Mouse (Mus musculus): Measurements from ENCODE around the gene Nlrc4. TPM values are rescaled to one million over a fixed set of nuclear protein-coding genes. Genes with fewer than 3 reads are reported as not detected.

Gene Nlrc4
- polyA plus RNA-seq, 2 experiments, result 0.17 to 0.19 TPM

DNA sequence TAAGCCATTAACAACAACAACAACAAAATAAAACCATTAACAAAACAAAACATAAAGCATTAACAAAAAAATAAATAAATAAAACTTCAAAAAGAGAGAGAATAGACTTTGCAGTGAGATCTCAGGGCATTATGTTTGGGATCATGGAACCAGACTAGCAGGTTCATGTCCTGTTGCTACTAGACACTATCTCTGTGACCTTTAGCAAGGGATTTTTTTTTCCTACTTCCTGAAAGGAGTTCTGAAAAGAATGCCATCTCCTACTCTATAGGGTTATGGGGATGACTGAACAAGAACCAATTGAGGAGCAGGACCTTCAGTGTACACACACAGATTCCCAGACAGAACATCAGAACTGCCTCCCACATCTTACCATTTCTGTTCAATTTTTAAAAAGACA, 4.6 kb upstream of the Nlrc4 start:
- H3K9me3 ChIP-seq (ENCODE audit: control insufficient read depth, low read length), result no peaks in the 10 kb centered on the region
- no peak for ATAC-seq (ENCODE audit: insufficient read depth)

DNA sequence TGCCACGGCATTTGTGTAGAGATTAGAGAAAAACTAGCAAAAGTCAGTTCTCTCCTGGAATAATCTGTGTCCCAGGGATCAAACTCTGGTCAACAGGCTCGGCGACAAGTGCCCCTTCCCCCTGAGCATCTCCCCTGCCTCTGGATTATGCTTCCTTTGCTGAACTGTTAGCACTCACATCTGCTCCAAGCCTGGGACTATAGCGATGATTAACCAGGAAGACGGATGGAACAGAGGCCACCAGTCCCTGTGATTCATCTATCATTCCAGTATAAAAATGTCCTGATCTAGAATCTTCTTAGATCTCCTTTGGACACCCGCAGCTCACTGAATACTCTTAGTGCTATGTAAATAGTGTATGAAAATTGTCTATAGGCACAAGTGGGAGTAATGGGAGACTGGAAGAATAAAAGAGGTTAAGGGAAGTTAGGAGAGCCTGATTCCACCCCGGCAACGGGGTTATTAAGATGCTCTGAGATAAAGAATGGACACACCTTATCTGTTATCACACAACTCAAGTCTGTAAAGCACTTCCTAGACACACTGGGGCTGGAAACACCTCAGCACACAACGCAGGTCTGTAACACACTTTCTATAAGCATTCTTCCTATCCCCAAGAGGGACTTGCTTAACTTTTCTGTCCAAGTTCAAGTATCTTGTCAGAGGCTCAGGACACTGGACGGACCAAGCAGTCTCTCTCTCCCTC, 817 bp downstream of the Nlrc4 start:
- no peak overlapping the region for H3K27ac ChIP-seq
- no peak overlapping the region for H3K4me2 ChIP-seq (ENCODE audit: low read depth)
- no peak overlapping the region for H3K4me3 ChIP-seq (ENCODE audit: insufficient read depth in 1 of 2, low read depth in 2 of 2, low read length in 2 of 2)
- no peaks in the 10 kb centered on the region for H3K9me3 ChIP-seq (ENCODE audit: control insufficient read depth, low read length)
- ATAC-seq (ENCODE audit: insufficient read depth), result no peak
- H3K4me1 ChIP-seq (replicated peaks; ENCODE audit: control insufficient read depth in 2 of 2, insufficient read depth in 2 of 2, low read length in 1 of 2), result no peaks in the 10 kb centered on the region
- H3K9ac ChIP-seq (replicated peaks), result no peak overlapping the region
- TF ChIP-seq EP300 (IDR thresholded peaks at IDR 0.05; ENCODE audit: low read depth), result no peak
- TF ChIP-seq CTCF (IDR thresholded peaks at IDR 0.05; ENCODE audit: low read depth), result no peak
- DNase-seq (ENCODE audit: low read depth in 3 of 3, low spot score in 3 of 3), result no peak
- H3K27me3 ChIP-seq (ENCODE audit: control insufficient read depth, insufficient read depth, low read length), result no peaks in the 10 kb centered on the region
- 46% methylated on average over 10 of the region's 10 CpGs for WGBS (ENCODE audit: insufficient replicate concordance)
- no peaks in the 10 kb centered on the region for H3K36me3 ChIP-seq (replicated peaks; ENCODE audit: control insufficient read depth, insufficient read depth, low read depth)

More for the DNA sequence above, 4.6 kb upstream of the Nlrc4 start:
- Histone ChIP-seq H3K9ac (replicated peaks) (no peak overlapping the region), H3K27ac (no peak overlapping the region), H3K4me1 (replicated peaks; ENCODE audit: control insufficient read depth in 2 of 2, insufficient read depth in 2 of 2, low read length in 1 of 2) (no peaks in the 10 kb centered on the region), H3K27me3 (ENCODE audit: control insufficient read depth, insufficient read depth, low read length) (no peaks in the 10 kb centered on the region), H3K36me3 (replicated peaks; ENCODE audit: control insufficient read depth, insufficient read depth, low read depth) (no peaks in the 10 kb centered on the region), H3K4me2 (ENCODE audit: low read depth) (no peak overlapping the region), H3K4me3 (ENCODE audit: insufficient read depth in 1 of 2, low read depth in 2 of 2, low read length in 2 of 2) (no peak overlapping the region)
- TF ChIP-seq CTCF (IDR thresholded peaks at IDR 0.05; ENCODE audit: low read depth), result no peak
- DNase-seq (ENCODE audit: low read depth in 3 of 3, low spot score in 3 of 3), result no peak

DNA sequence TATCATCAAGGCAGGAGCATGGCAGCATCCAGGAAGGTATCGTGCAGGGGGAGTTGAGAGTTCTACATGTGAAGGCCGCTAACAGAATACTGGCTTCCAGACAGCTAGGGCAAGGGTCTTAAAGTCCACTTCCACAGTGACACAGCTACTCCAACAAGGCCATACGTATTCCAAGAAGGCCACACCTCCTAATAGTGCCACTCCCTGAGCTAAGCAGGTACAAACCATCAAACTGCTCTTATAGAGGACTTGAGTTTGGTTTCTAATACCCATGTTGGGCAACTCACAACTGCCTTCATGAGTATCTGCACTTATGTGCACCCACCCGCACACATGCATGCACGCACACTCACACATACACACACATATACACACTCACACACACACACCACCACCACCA, 2.1 kb downstream of the Nlrc4 start:
- TF ChIP-seq EP300 (IDR thresholded peaks at IDR 0.05; ENCODE audit: low read depth) (no peak), CTCF (IDR thresholded peaks at IDR 0.05; ENCODE audit: low read depth) (no peak)
- Histone ChIP-seq H3K27ac (no peak overlapping the region), H3K9ac (replicated peaks) (no peak overlapping the region), H3K4me2 (ENCODE audit: low read depth) (no peak overlapping the region), H3K4me3 (ENCODE audit: insufficient read depth in 1 of 2, low read depth in 2 of 2, low read length in 2 of 2) (no peak overlapping the region), H3K4me1 (replicated peaks; ENCODE audit: control insufficient read depth in 2 of 2, insufficient read depth in 2 of 2, low read length in 1 of 2) (no peaks in the 10 kb centered on the region), H3K9me3 (ENCODE audit: control insufficient read depth, low read length) (no peaks in the 10 kb centered on the region), H3K36me3 (replicated peaks; ENCODE audit: control insufficient read depth, insufficient read depth, low read depth) (no peaks in the 10 kb centered on the region), H3K27me3 (ENCODE audit: control insufficient read depth, insufficient read depth, low read length) (no peaks in the 10 kb centered on the region)
- DNase-seq (ENCODE audit: low read depth in 3 of 3, low spot score in 3 of 3) (no peak), ATAC-seq (ENCODE audit: insufficient read depth) (no peak)
- 82% methylated on average over 5 of the region's 5 CpGs for WGBS (ENCODE audit: insufficient replicate concordance)

DNA sequence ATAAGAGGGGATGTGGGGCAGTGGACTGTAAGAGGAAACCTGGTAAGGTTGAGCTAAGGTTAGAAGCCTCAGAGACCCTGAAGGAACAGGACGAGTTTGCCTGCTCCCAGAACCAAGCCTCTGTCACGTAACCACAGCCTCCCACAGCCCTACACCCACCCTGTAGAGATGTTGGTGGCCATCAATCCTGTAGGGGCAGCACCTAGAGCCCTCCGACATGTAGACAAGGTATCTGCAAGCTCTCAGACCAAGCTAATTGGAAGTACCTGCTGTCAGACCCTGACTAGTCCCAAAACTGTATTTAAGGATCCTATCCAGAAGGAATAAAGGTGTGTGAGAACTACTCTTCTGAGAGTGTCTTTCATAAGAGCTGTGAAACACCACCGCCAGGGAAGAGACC, 3.5 kb downstream of the Nlrc4 start:
- WGBS (ENCODE audit: insufficient replicate concordance), result 61% methylated on average over 4 of the region's 4 CpGs
- Histone ChIP-seq H3K4me1 (replicated peaks; ENCODE audit: control insufficient read depth in 2 of 2, insufficient read depth in 2 of 2, low read length in 1 of 2) (no peaks in the 10 kb centered on the region), H3K9ac (replicated peaks) (no peak overlapping the region), H3K27ac (no peak overlapping the region), H3K4me3 (ENCODE audit: insufficient read depth in 1 of 2, low read depth in 2 of 2, low read length in 2 of 2) (no peak overlapping the region), H3K36me3 (replicated peaks; ENCODE audit: control insufficient read depth, insufficient read depth, low read depth) (no peaks in the 10 kb centered on the region), H3K4me2 (ENCODE audit: low read depth) (no peak overlapping the region), H3K9me3 (ENCODE audit: control insufficient read depth, low read length) (no peaks in the 10 kb centered on the region), H3K27me3 (ENCODE audit: control insufficient read depth, insufficient read depth, low read length) (no peaks in the 10 kb centered on the region)
- TF ChIP-seq EP300 (IDR thresholded peaks at IDR 0.05; ENCODE audit: low read depth), result no peak
- TF ChIP-seq CTCF (IDR thresholded peaks at IDR 0.05; ENCODE audit: low read depth), result no peak
- no peak for DNase-seq (ENCODE audit: low read depth in 3 of 3, low spot score in 3 of 3)
- ATAC-seq (ENCODE audit: insufficient read depth), result no peak

DNA sequence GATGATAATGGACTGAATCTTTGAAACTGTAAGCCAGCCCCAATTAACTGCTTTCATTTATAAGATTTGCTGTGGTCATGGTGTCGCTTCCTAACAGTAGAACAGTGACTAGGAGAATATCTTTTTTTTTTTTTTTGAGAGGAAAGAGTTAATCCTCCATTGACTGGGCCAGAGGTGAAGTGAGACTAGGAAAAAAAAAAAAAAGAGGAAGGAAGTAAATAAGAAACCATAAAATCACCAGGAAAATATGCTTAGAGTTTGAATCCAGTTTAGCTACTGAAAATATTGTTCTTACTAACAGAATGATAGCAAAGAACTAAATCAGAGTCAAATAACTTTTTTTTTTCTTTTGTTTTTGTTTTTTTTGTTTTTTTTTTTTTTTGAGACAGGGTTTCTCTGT, 4.3 kb downstream of the Nlrc4 start:
- 37% methylated on average over 1 of the region's 1 CpGs for WGBS (ENCODE audit: insufficient replicate concordance)
- H3K9me3 ChIP-seq (ENCODE audit: control insufficient read depth, low read length), result no peaks in the 10 kb centered on the region
- no peak for DNase-seq (ENCODE audit: low read depth in 3 of 3, low spot score in 3 of 3)
- no peak overlapping the region for H3K4me3 ChIP-seq (ENCODE audit: insufficient read depth in 1 of 2, low read depth in 2 of 2, low read length in 2 of 2)
- no peak overlapping the region for H3K4me2 ChIP-seq (ENCODE audit: low read depth)
- H3K9ac ChIP-seq (replicated peaks), result no peak overlapping the region
- TF ChIP-seq CTCF (IDR thresholded peaks at IDR 0.05; ENCODE audit: low read depth) (no peak), EP300 (IDR thresholded peaks at IDR 0.05; ENCODE audit: low read depth) (no peak)
- no peaks in the 10 kb centered on the region for H3K4me1 ChIP-seq (replicated peaks; ENCODE audit: control insufficient read depth in 2 of 2, insufficient read depth in 2 of 2, low read length in 1 of 2)
- no peaks in the 10 kb centered on the region for H3K27me3 ChIP-seq (ENCODE audit: control insufficient read depth, insufficient read depth, low read length)
- no peak for ATAC-seq (ENCODE audit: insufficient read depth)
- no peaks in the 10 kb centered on the region for H3K36me3 ChIP-seq (replicated peaks; ENCODE audit: control insufficient read depth, insufficient read depth, low read depth)
- no peak overlapping the region for H3K27ac ChIP-seq

Data from liver, embryonic 14.5 days (tissue).